Mouse (Mus musculus): Measurements from ENCODE around the gene Rarres2. TPM values are rescaled to one million over a fixed set of nuclear protein-coding genes. Genes with fewer than 3 reads are reported as not detected.

Gene Rarres2
- total RNA-seq, 4 experiments from 2014 or later: 62.1 to 108 (median 77.5) TPM

DNA sequence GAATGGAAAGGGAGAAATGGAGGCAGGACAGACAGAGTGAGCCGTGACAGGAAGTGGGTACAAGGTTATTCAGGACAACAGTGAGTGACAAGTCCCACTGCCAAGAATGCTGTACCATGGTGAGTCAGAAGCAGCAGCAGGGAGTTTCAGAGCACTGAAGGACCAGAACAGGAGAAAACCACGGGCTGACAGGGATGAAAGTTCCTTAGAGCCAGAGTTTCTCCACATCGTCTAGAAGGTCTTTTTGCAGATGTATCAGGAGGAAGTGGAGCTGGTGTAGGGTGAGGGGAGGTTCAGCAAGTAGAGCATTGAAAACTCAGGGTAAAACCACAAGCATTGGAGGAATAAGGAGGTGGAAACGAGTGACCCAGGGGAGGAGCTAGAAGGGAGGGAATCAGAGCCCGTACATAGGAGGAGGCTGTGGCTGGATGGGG is 6.6 kb upstream of the Rarres2 start:
- DNase-seq (ENCODE audit: low spot score): peak; percentile 59

DNA sequence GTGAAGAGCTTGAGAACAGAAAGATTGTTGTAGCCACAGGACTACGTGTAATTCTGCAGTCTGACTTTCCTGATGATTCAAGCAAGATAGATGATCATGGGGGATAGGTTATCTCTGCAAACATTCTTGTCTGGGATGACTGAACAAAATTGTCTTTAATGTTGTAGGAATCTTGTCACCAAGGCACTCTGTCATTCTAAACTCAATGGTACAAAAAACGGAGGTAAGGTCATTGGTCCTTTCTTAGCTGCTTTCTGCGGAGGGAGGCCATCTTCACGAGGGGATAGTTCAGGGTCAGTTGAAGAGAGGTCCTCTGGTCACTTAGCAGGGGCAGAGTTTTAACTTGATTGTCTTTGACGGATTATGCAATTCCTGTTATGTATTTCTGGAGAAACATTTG is 6.1 kb upstream of the Rarres2 start:
- DNase-seq (ENCODE audit: low spot score): no peak

DNA sequence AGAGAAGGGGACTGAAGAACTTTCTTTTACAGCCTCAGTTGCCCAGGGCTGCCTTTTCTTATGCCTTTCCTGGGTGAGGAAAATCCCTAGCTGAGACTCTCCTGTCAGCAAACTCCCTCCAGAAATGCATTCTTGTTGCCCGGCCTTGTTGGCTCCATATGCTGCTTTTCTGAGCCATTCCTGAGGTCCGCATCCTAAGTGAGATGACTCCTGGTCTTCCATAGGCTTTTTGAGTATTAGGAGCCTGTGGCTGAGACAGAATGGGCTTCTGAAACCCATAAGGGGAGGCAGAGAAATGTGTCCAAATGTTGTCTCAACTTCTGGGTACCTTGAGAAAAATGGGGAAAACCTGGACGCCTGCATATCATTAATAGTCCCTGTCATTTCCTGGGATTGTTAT is 1.4 kb upstream of the Rarres2 start:
- no peak for DNase-seq (ENCODE audit: low spot score)

DNA sequence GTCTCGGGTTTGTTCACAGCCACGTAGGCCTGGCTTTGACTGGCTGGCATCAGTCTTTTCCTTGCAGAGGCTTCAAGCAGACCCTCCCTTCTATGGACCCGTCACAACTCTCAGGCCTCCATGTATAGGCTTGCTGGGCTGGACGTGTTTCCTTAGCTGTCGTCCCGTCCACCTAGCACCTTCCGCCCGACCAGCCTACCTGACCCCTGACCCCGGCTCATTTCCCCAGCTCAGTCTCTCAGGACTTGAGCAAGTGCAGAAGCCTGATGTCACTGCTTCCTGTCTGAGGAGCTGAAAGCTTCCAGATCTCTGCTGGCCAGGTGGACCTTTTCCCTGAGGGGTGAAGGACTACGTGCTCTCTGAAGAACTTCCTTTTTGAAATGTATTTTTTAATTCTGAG is 691 bp upstream of the Rarres2 start:
- DNase-seq (ENCODE audit: low spot score): peak; percentile 53

DNA sequence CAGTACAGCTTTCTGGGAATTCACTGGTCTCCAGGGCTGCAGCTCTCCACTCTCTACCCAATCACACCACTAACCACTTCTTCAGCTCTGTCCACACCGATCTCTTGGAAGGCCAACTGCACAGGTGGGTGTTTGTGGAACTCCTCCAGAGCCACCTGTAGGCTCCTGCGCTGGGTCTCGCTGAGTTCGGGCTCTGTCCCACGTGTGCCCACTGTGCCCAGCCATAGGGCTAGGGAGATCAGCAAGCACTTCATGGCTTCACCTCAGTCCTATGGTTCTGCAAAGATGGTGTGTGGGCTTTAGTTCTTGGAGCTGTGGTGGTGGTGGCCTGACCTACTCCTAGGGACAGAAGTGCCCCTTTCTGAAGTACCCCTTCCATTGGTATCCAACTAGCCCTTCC is 575 bp downstream of the Rarres2 start:
- DNase-seq (ENCODE audit: low spot score): no peak

DNA sequence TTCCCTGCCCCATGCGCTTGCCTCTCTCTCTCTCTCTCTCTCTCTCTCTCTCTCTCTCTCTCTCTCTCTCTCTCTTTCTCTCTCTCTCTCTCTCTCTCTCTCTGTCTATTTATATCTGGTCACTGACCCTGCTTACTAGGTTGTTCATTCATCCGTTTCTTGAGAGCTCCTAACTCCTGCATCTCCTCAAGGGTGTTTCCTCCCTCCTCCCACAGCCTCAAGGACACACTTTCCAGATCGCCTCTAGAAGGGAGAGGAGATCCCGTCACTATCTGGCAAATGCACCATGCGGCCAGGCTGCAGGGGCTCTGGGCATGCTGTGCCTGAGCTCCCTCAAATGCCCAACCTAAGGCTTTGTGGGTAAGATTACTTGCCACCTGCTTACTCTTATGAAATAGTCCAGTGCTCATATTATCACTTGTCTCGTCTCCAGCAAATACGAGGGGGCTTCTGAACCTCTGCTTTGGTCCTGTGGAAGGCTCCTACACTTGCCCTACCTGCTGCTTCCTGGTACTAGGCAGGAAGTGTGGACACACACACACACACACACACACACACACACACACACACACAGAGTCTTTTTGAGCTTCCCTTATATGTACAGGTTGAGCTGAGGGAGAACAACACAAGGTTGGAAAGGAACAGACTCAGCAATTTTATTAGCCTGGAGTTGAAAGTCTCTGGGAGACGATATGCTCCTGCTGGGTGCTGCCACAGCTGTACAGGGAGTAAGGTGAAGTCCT is 3.4 kb downstream of the Rarres2 start:
- no peak for DNase-seq (ENCODE audit: low spot score)

DNA sequence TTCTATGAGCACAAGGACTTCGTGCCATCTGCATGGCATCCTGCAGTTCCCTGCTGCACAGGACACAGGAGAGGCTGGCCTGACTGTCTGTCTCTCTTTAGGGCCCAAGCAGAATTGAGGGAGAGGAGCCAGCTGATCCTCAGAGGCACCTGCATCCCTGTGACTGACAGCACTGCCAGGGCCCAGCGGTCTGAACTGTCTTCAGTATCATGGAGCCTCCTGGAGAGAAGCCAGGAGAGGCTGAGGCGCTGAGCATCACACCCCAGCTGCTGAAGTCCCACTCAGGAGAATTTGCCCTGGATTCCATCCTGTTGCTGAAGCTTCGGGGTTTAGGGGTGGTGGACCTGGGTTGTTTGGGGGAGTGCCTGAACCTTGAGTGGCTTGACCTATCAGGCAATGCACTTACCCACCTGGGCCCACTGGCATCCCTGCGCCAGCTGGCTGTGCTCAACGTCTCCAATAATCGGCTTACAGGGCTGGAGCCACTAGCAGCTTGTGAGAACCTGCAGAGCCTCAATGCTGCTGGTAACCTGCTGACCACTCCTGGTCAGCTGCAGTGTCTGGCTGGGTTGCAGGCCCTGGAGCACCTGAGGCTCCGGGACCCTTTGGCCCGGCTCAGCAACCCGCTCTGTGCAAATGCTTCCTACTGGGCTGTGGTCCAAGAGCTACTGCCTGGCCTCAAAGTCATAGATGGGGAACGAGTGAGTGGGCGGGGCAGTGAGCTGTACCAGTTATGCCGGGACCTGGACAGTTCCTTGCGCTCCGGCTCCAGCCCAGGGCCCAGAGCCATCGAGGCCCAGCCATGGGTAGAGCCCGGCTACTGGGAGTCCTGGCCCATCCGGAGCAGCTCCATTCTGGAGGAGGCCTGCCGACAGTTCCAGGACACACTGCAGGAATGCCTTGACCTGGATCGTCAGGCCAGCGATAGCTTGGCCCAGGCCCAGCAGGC is 4.3 kb downstream of the Rarres2 start:
- peak; percentile 43 for DNase-seq (ENCODE audit: low spot score)

DNA sequence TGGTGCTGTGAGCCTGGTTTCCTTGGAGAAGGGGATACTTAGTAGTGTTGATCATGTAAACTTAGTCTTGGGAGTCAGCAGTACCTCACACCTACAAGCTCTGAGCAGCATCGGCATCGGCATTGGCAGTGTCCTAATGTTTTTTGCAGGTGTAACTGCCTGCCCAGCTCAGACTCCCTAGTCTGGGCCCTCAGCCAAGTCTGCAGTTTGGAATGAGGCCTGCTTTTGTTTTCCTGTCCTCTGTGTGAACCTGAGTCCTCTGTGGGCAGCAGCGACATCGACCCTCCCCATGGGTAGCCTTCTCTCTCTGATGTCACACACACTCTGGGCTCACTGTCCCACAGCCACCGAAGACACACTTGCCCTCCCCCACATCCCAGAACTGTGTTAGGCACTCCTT is 6.3 kb downstream of the Rarres2 start:
- peak; percentile 84 for DNase-seq (ENCODE audit: low spot score)

DNA sequence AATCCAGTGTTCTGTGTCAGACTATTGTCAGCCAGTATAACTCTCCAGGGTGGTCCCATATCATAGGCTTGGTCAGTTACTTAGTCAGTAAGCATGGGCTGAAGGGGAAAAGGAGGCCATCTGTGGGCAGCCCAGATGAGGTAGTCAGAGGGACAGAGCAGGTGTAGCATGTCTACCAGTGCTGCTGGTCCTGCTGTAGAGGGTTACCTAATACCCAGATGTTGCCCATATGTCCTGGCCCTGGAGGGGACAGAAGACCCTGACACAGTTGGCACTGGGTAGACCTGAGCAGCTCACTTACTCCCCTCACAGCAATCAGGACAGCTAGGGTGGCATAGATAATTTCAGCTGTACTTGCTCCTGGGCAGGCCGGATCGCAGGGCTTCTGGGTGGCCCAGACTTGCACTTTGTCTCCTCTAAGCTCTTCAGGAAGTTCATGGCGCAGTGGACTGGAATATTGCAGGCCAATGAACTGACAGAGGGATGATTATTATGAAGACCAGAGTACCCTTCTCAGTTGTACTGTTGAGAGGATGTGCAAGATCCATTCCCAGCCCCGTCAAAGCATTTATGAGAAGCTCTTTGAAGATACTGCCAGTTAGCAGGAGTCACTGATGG is 6.8 kb downstream of the Rarres2 start:
- no peak for DNase-seq (ENCODE audit: low spot score)

DNA sequence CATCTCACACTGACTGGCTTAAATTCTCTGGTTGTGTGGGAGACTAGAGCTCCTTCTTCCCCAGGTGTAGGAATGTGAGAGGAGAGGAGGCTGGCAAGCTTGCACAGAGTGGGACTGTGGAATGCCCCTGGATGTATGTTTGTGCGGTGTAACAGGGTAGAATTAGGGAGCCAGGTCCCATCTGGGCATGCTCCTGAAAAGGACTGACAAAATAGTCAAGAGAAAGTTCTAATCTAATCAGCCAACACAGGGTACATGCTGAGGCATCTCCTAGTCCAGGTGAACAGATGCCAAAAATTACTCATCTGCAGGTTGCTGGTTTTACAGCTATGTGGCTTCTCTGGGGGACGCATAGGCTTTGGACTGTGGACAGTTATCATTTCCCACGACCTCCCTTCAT is 16.6 kb downstream of the Rarres2 start:
- no peak for DNase-seq (ENCODE audit: low spot score)

DNA sequence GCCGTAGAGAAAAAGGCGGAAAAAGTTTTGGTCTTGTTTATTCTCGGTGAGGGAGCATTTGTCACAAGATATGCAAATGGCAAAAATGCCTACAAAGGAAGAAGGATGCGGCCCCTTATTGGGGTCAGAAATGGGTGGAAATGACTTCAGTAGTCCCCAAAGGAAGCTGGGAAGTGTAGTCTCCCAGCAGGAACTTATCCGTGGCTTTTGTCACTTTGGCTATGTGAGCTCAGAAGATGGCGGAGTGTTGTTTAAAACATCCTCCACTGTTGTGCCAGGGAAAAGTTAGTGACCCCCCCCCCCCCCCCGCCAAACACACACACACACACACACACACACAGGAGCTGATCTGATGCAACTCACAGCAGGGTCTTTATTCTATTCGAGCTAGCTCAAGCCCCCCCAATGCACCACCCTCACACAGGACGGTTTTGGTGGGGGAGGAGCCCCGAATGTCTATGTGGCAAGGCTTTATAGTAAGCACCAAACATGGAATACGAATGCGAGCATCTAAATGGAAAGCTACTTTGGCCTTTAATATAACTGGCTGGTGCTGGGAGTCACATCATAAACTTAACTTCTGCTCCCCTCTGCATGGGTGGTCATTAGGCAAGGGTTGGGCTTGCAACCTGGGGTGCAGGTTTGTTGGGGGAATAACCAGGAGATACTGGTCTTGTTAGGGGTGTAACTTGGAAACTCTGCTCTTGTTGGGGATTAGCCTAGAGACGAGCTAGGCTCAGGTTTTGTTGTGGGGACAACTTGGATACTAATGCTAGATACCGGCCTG is 17.3 kb downstream of the Rarres2 start:
- DNase-seq (ENCODE audit: low spot score): peak; percentile 83

DNA sequence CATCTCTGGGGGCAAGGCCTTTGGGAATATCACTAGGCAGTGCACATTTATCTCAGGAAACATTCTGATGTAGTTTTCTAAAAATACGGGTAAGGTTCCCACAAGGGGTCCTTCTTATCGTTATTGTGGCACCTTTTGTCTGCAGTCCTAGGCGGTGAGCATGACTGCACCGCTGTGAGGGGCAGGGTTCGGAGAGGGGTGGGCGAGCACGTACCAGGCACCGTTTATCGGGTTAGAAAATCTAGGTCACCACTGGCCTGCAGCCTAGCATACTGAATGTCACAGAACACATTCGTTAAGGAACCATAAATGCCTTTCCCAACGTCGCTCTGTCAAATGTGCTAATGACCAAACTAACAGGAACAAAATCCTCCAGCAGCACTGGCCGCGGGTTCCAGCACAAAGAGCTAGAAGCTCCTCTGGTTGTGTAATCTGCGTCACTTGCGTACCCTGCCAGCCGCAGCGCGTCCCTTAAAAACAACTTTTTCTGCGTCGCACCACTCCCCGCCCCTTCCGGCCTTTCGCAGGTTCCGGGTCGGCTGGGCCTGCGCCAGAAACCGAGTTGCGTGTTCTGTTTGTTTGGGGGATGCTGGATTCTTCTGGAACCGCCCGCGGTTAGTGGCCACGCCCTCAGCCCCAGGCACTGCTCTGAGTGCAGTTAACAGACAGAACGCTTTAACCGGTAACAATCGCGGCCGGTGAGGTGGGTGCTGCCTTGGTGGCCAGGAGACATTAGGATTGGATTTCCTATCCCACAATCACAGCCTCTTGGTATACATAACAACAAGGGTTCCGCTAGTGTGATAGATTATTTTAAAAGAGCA is 18.1 kb downstream of the Rarres2 start, which contains the start of gene Lrrc61:
Gene Lrrc61, plus strand, starts transcription at position 517 of the 824 bp plus-strand sequence.
- peak; percentile 99 for DNase-seq (ENCODE audit: low spot score)

DNA sequence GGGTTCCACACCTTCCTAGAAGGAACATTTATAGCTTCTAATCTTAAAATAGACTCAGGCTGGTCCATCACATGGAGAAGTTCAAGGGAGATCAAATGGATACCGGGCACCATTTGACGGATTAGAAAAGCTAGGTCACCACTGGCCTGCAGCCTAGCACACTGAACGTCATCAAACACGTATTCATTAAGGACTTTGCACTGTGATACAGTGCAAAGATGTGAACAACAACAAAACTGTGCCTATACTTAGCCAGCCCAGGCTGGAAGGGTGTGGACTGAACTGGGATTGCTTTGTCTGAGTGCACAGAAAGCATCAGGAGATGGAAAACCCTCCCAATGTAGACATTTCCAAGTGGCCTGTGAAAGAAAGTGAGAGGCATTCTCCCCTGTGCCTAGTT is 18.8 kb downstream of the Rarres2 start:
- DNase-seq (ENCODE audit: low spot score): no peak

DNA sequence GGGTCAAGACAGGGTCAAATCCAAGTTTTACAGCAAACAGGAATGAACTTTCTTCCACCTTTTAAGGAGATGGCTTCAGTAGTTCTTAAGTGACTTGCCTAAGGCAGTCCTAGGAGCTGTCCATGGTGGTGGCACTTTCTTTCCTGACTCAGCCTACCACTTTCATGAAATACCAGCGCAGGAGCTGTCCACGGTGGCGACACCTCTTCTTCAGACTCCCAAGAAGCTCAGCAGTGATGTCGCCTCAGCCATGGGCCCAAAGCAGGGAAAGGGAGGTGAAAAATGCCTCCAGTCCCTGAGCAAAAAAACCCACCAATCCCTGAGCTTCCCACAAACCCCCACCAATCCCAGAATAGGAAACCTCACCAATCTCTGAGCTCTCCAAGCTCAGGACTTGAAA is 19.7 kb downstream of the Rarres2 start:
- DNase-seq (ENCODE audit: low spot score): no peak

DNA sequence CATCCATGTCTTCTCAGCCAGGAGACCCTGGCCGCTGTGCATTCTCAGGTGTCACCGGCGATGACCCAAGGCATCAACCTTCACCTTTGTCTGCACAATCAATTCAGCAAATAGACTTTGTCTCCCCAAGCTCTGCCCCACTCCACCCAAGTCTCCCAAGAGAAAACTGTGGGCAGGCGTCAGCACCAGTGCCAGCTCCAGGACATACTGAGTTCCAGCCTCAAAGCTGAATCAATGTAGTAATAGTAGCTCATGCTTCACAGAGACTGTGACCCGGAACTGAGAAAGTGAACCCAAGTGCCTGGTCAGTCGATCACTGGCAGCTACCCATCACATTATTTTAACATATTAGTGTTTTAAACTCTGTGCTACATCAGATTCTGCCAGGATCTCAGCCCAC is 24.3 kb downstream of the Rarres2 start:
- no peak for DNase-seq (ENCODE audit: low spot score)

DNA sequence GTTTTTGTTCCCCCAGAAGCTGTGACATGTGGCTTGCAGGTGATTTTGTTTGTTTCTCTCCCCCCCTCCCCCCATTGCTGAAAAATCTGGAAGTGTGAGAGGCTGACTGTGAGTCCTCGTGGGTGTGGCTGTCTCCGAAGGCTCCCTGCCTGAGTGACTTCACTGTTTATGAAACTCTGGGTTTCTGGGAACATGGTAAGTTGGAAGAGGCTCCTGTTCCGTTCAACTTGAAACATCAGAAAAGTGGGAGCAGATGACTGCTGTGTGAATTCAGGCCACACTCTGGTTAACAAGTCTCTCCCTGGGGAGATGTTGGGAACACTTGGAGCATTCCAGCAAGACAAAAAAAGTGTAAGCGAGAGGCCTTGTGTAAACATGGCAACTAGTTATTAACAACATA is 25.7 kb downstream of the Rarres2 start:
- peak; percentile 52 for DNase-seq (ENCODE audit: low spot score)

DNA sequence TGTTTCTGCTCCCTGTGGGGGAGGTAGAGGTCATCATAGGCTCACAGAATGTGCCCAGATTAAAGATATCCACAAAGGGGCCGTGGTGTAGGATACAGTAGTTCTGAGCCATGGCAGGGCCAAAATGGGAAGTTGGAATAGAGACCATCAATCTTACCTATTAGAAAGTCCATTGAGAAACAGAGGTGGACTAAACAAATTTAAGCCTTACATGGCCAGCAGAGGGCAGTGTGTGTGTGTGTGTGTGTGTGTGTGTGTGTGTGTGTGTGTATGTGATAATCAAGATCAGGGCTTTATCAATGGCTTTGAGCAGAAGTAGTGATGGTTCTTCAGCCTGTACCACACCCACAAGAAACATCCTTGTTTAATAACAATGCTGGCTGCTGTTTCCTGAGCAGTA is 26.3 kb downstream of the Rarres2 start:
- DNase-seq (ENCODE audit: low spot score): no peak

DNA sequence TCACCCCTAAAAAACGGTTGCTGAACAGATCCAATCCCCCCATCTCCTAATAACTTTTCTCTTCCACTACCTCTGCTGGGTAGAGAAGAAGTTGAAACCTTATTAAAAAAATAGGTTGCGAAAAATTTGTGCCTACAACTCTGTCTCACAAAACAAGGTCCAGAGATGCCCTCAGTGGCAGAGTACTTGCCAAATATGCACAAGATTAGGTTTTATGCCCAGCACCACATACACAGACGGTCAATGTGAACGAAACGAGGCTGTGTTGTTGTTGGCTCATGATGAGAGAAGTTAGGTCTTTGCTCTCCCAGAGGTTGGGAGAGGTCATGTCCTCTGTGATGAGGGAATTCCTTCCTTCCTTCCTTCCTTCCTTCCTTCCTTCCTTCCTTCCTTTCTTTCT is 27.3 kb downstream of the Rarres2 start:
- no peak for DNase-seq (ENCODE audit: low spot score)

DNA sequence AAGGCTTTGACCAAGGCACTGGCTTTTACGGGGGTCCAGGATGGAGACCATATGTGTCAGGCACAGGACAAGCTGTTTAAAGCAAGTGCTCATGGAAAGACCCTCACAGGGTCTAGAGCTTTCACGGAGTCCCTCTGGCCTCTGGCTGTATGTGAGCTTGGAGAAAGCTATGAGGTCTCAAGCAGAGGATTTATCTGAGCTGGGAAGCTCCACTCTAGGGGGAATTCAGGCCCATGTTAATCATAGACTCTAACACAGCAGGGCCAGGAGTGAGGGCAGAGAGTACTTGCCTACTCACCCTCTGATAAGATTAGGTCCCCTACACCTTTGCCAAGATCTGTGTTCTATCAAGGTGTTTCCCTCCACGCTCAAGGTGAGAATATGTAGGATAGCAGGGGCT is 30.0 kb downstream of the Rarres2 start:
- DNase-seq (ENCODE audit: low spot score): no peak

Data from heart, adult 8-10 months (tissue).